Mouse (Mus musculus) olfactory bulb, adult 2 months (tissue): Measurements from ENCODE around the gene Rcbtb2.

Experiments
- CTCF ChIP-seq: fragments of 200-500 bp; IDR thresholded peaks from 2 replicates; pipeline ENCODE4 v1.5.1; 2012; ENCODE audit warnings: low read depth, mild to moderate bottlenecking, low read length, moderate library complexity; ENCODE audit not compliant: insufficient read depth
- POLR2A ChIP-seq: fragments of 200-500 bp; IDR thresholded peaks from 2 replicates; pipeline ENCODE4 v1.6.1; 2012; ENCODE audit warnings: mild to moderate bottlenecking, low read depth, low read length, moderate library complexity; ENCODE audit not compliant: insufficient read depth

DNA sequence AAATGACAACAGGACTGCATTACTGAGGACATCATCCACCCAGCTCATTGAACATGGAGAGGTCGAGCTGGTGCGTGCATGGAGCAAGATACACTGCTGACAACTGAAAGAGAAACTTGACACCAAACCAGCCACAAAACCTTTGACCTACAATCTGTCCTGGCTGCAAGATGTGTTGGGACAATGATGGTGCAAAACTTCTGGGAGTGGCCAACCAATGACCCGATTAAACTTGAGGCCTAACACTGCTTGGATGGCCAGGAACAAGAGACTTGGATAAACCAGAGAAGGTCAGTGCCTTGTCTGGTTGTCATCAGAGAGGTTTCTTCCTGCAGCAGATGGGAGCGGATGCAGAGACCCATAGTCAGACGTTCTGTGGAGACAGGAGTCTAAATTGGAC lies 7.7 kb downstream of the Rcbtb2 start:
- TF ChIP-seq CTCF, result no peak
- TF ChIP-seq POLR2A, result no peak
